Mouse (Mus musculus) forebrain, embryonic 10.5 days (tissue): ENCODE measurements at regions not wholly inside any gene's neighbourhood (a gene's known extent, or its start where the extent isn't known, plus 50 kb on each side); places are given as distances from the start of the nearest gene placed in this dataset.
"Not testable (repeated sequence)": the region's sequence is repeated elsewhere in the genome, so short reads cannot be mapped to it uniquely, and the experiment has no call there.

Experiments used
- DNase-seq: peaks from one replicate; pipeline ENCODE4 v3.0.0-alpha.2; 2017; ENCODE audit warnings: low spot score; ENCODE audit errors: extremely low spot score
- H3K27ac ChIP-seq: fragments of 300-500 bp; sonication (generic); 2 replicates; pipeline ENCODE4 v1.5.1; 2016; ENCODE audit warnings: mild to moderate bottlenecking
- H3K27me3 ChIP-seq: fragments of 300-500 bp; sonication (generic); 2 replicates; pipeline ENCODE4 v1.6.1; 2016; ENCODE audit warnings: mild to moderate bottlenecking; ENCODE audit not compliant: poor library complexity, severe bottlenecking
- H3K36me3 ChIP-seq: fragments of 300-500 bp; sonication (generic); replicated peaks from 2 replicates; pipeline ENCODE4 v1.6.1; 2016; ENCODE audit warnings: mild to moderate bottlenecking, moderate library complexity
- H3K4me1 ChIP-seq: fragments of 300-500 bp; sonication (generic); 2 replicates; pipeline ENCODE4 v1.6.1; 2016
- H3K4me3 ChIP-seq: fragments of 300-500 bp; sonication (generic); 2 replicates; pipeline ENCODE4 v1.5.1; 2016; ENCODE audit warnings: mild to moderate bottlenecking, moderate library complexity
- H3K9me3 ChIP-seq: fragments of 300-500 bp; sonication (generic); 2 replicates; pipeline ENCODE4 v1.6.1; 2016; ENCODE audit warnings: mild to moderate bottlenecking, moderate library complexity
- WGBS: fragments of 180-500 bp; shearing (Covaris S2); methylation state at CpG from one replicate; pipeline ENCODE4 v1.1.7; 2016; 5-methylcytosine and 5-hydroxymethylcytosine counted together

DNA sequence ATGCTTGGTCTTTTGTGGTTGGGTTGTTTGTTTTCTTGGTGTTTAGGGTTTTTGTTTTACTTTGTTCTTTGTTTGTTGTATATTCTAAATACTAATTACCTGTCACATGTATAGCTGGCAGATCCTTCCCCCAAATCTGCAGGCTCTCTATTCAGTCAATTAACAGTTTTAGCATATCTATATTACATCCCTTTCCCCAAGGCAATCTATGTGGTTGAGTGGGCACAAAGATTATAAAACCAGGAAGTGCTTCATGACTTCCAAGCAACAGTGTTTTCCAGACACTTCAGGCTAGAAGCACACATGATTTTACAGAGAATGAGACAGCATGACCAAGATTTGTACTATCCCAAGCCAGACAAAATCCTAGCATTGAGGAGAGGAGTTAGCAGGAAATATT is 544.4 kb upstream of the Pou3f4 start:
- Histone ChIP-seq H3K4me3 (no peak overlapping the region), H3K27ac (no peak overlapping the region), H3K27me3 (no peaks in the 10 kb centered on the region), H3K9me3 (no peaks in the 10 kb centered on the region), H3K4me1 (no peaks in the 10 kb centered on the region), H3K36me3 (no peaks in the 10 kb centered on the region)
- DNase-seq = no peak

DNA sequence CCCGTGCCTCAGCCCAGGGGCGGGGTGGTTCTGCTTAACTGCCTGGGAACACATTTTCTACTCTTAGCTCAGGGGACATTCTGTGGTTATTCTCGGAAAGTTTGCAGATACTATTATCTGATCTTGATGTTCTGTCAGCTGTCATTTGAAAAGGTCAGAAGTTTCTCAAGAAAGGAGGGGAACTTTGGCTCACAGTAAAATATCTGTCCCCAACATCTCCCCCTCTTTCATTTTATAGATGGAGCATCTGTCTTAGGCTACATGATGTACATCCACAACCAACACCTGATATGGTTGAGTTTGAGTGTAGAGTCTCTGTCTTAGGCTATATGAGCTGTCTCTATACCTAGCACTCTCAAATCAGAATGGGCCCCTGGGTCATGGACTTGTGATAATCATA is 539.8 kb upstream of the Pou3f4 start:
- DNase-seq, H3K27me3 ChIP-seq, H3K9me3 ChIP-seq, H3K27ac ChIP-seq, H3K36me3 ChIP-seq, H3K4me3 ChIP-seq, H3K4me1 ChIP-seq: not testable (repeated sequence)
- 89% methylated on average over 3 of the region's 3 CpGs for WGBS

DNA sequence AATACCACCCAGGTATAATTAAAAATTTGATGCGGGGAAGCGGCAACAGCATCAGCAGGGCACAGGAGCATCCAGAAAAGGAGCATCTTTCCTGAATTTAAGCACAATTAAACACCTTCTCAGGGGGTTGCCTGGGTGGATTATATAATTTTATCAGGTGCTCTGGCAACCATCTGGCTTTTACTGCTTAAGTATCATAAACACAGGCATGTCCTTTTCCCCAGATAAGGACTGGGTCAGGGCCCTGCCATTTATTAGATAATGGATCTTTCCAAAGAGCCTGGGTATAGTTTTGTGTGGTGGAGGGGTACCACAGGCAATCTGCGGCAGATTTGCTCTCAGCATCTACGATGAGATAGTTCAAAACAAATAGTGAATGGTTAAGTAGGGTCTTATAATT is 538.7 kb upstream of the Pou3f4 start:
- Histone ChIP-seq H3K36me3 (no peaks in the 10 kb centered on the region), H3K27me3 (no peaks in the 10 kb centered on the region), H3K4me3 (no peak overlapping the region), H3K9me3 (no peaks in the 10 kb centered on the region), H3K4me1 (no peaks in the 10 kb centered on the region), H3K27ac (no peak overlapping the region)
- DNase-seq = no peak
- WGBS = 88% methylated on average over 4 of the region's 4 CpGs

DNA sequence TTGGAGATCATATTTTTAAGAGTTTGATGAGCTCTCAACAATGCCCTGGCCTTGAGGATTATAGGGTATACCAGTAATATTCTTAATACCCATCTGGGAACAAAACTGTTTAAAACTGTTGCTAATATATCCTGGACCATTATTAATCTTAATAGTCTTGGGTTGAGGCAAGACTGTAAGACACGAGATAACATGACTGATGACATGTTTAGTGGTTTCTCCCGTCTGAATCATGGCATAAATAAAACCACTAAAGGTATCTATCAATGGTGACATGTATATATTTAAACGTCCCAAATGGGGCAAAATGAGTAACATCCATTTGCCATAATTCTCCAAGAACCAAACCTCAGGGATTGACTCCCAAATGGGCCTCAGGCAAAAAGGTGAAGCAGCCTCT is 538.2 kb upstream of the Pou3f4 start:
- H3K36me3 ChIP-seq = no peaks in the 10 kb centered on the region
- H3K4me3 ChIP-seq = no peak overlapping the region
- no peaks in the 10 kb centered on the region for H3K4me1 ChIP-seq
- 86% methylated on average over 3 of the region's 3 CpGs for WGBS
- H3K27ac ChIP-seq = no peak overlapping the region
- no peaks in the 10 kb centered on the region for H3K9me3 ChIP-seq
- DNase-seq = no peak
- no peaks in the 10 kb centered on the region for H3K27me3 ChIP-seq

DNA sequence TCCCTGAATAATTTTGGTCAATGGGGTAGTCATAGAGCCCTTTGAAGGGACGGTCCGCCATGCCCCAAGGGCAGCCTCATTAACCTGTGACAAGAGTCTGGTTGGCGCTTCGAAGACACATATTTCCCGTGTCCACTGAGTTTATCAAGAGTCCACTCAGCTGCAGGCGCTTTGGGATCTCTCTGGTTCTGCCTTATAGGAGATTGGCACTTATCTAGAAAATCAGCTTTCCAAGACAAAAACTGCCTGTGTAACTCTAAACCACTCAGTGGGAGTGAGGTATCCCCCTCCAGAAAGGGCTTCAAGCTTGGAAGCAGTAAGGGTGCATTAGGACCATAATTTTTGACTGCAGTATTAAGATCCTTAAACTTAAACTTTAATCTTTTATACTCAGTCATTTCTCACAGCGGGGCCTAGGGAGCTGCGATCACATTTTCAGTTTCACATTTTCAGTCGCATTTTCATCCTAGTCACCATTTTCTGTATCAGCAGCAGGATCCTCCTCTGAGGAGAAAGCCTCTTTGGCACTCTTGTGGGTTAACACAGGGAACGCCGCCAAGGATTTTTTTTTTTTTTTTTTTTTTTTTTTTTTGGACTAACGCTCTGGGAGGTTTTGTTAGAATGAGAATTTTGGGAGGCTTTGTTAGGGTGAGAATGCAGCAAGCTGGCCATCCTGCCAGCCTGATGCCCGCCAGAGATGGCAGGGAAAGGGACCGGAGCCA is 534.4 kb upstream of the Pou3f4 start:
- H3K9me3 ChIP-seq = no peaks in the 10 kb centered on the region
- DNase-seq = no peak

DNA sequence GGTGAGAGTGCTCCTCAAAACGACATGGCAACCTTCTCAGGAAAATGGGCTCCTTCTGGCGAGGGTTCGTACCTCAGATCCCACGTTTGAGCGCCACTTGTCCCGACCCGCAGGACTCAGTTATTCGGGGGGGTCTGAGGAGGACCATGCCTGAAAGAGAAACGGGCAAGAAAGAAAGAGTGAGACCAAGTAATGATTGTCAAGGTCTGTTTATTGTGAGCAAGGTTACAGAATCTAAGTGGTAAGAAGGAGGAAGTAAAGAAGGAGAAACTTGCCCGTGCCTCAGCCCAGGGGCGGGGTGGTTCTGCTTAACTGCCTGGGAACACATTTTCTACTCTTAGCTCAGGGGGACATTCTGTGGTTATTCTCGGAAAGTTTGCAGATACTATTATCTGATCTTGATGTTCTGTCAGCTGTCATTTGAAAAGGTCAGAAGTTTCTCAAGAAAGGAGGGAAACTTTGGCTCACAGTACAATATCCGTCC is 532.6 kb upstream of the Pou3f4 start:
- H3K9me3 ChIP-seq, H3K36me3 ChIP-seq, H3K4me1 ChIP-seq, DNase-seq, H3K27me3 ChIP-seq, H3K27ac ChIP-seq, H3K4me3 ChIP-seq: not testable (repeated sequence)
- WGBS = 89% methylated on average over 13 of the region's 13 CpGs

More for the DNA sequence above, 534.4 kb upstream of the Pou3f4 start:
- Histone ChIP-seq H3K4me3 (no peak overlapping the region), H3K27ac (no peak overlapping the region), H3K27me3 (no peaks in the 10 kb centered on the region), H3K36me3 (no peaks in the 10 kb centered on the region), H3K4me1 (no peaks in the 10 kb centered on the region)
- 91% methylated on average over 14 of the region's 14 CpGs for WGBS

DNA sequence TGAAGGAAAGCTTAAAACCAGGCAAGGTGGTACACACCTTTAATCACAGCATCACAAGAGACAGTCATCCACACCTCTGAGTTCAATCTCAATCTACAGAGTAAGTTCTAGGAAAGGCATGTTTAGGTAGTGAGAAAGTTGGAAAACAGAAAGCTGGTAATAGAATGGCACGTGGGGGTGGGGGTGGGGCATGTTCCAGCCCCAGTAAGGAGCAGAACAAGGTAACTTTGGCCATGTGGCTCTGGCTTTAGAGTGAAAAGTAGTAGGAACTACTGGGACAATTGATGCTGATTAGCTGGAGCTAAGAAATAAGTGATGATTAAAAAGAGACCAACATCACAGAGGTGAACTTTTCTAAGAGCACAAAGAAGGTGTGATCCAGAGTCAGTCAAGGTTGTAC is 532.2 kb upstream of the Pou3f4 start:
- no peaks in the 10 kb centered on the region for H3K9me3 ChIP-seq
- DNase-seq = no peak
- H3K27ac ChIP-seq = no peak overlapping the region
- H3K4me3 ChIP-seq = no peak overlapping the region
- no peaks in the 10 kb centered on the region for H3K4me1 ChIP-seq
- 96% methylated on average over 1 of the region's 1 CpGs for WGBS
- no peaks in the 10 kb centered on the region for H3K36me3 ChIP-seq
- H3K27me3 ChIP-seq = no peaks in the 10 kb centered on the region

DNA sequence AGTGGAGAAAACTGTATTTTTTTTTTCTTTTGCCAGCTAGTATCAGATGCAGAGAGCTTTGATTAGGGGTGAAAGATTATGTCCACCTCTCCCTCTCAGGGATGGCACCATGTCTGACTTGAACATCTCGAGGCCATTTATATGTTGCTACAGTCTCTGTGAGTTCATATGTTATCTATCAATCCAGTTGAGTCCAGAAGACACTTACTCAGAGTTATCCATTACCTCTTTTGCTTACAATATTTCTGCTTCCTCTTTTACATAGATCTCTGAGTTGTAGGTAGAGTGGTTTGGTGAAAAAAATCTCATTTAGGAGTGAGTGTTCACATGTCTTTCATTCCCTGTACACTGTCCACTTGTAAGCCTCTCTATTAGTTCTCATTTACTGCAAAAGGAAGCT is 524.7 kb upstream of the Pou3f4 start:
- Histone ChIP-seq H3K36me3 (no peaks in the 10 kb centered on the region), H3K27me3 (no peaks in the 10 kb centered on the region), H3K4me1 (no peaks in the 10 kb centered on the region), H3K4me3 (no peak overlapping the region), H3K9me3 (no peaks in the 10 kb centered on the region), H3K27ac (no peak overlapping the region)
- WGBS = 88% methylated on average over 1 of the region's 1 CpGs
- no peak for DNase-seq

DNA sequence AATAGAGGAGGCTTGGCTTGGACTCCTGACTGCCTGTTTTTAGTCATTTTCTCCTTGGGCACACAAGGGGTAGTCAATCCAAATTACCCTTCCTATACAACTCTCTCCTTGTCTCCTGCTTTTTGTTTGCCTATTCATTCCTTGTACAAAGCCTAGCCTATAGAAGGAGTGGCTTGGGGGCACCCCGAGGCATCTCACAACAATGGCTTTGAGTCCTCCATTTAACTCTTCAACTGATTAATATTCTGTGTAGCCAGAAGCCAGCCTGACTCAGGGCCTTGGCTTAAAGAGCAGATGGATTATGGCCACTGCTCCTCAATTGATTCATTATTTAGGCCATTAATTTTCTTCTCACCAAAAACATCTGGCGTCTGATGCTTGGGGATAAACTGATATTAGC is 506.4 kb upstream of the Pou3f4 start:
- Histone ChIP-seq H3K4me1 (peaks cover 23% of the 10 kb centered on the region), H3K27me3 (no peaks in the 10 kb centered on the region), H3K4me3 (no peak overlapping the region), H3K27ac (no peak overlapping the region), H3K9me3 (no peaks in the 10 kb centered on the region), H3K36me3 (no peaks in the 10 kb centered on the region)
- DNase-seq = peak; percentile 15
- 25% methylated on average over 2 of the region's 2 CpGs for WGBS

DNA sequence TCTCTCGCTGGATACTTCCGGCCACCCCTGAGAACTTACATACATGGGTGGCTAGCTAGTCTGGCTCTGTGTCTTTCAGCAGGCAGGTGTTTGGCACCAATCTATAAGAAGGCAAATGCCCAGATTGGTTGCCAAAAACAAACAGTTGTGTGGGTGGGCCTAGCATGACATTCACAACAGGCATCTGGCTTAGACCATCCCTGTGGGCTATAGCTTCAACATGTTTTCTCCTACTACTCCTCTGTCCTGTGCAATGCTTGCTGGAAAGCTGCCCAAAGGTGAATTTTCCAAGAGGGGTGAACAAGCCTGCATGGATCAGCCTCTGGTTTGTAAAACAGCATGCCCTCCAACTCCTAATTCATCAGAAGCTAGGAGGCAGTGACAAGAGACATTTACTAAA is 505.3 kb upstream of the Pou3f4 start:
- WGBS = 88% methylated on average over 2 of the region's 2 CpGs
- peaks cover 18% of the 10 kb centered on the region for H3K4me1 ChIP-seq
- no peaks in the 10 kb centered on the region for H3K9me3 ChIP-seq
- no peaks in the 10 kb centered on the region for H3K27me3 ChIP-seq
- no peak overlapping the region for H3K4me3 ChIP-seq
- H3K27ac ChIP-seq = no peak overlapping the region
- H3K36me3 ChIP-seq = no peaks in the 10 kb centered on the region
- no peak for DNase-seq

DNA sequence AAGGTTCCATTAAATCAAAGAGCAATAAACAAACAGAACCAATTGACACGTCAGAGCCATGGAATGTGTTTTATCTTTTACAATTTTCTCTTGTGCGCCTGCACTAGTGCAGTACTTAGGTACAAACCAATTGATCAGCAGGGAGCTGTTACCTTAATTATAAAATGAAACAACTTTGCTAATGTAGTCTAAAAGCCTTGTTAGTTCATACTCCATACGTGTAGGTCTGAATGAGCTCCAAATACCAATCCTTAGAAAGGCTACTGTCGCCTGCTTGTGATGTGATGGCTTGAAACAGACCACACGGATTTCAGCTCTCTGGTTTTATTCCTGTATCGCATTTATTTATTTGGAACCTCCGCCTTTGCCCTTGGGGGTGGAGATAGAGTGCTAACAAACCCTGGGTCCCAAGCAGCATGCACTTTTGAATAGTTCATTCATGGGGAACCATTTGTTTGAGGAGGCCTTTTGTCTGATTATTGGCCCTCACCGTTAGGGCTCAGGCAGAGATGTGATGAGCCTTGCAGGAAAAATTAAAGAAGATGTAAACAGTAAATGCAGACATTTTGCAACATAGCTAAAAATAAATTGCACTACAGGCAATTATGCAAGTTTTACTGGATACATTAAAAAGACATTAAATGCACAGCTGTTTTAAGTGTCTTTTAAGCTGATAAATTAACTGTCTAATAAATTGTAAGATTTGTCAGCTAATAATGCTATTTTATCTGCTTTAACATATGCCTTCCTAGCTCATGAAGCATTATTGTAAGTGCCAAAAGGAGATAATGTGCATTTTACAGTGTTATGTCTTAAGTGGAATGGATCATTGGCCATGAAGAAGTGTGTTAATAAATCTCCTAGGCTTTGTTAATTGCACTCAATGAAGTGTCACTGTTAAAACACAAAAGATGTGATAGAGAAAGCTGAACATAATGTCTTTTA is 496.0 kb upstream of the Pou3f4 start:
- peaks cover 12% of the 10 kb centered on the region; the same call in 1 of the 2 replicates for H3K27me3 ChIP-seq
- peak; percentile 14 for DNase-seq
- H3K9me3 ChIP-seq = no peaks in the 10 kb centered on the region
- H3K4me3 ChIP-seq = no peak overlapping the region
- H3K4me1 ChIP-seq = peaks cover 7% of the 10 kb centered on the region
- WGBS = 36% methylated on average over 8 of the region's 8 CpGs
- H3K27ac ChIP-seq = no peak overlapping the region
- no peaks in the 10 kb centered on the region for H3K36me3 ChIP-seq

DNA sequence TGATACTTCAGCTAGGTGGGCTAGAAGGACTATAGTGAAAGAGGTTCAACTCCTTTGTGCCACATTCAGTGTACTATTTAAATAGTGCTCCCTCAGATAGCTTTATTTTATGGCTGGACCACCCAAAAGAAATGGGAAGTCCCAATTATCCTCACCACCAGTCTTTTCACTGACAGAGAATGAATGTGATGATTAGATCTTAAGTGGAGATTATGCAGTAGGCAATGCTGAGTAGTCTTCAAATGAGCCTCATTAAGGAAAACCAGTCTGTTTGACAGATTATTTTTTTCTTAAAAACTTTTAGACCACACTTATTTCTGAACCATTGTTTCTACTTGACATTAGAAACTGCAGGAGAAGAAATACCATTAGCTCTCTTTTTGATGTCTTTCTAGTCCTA is 493.8 kb upstream of the Pou3f4 start:
- H3K4me3 ChIP-seq = no peak overlapping the region
- no peak for DNase-seq
- H3K27ac ChIP-seq = no peak overlapping the region
- H3K36me3 ChIP-seq = no peaks in the 10 kb centered on the region
- peaks cover 7% of the 10 kb centered on the region for H3K4me1 ChIP-seq
- no peaks in the 10 kb centered on the region for H3K9me3 ChIP-seq
- H3K27me3 ChIP-seq = peaks cover 15% of the 10 kb centered on the region; the same call in 1 of the 2 replicates

DNA sequence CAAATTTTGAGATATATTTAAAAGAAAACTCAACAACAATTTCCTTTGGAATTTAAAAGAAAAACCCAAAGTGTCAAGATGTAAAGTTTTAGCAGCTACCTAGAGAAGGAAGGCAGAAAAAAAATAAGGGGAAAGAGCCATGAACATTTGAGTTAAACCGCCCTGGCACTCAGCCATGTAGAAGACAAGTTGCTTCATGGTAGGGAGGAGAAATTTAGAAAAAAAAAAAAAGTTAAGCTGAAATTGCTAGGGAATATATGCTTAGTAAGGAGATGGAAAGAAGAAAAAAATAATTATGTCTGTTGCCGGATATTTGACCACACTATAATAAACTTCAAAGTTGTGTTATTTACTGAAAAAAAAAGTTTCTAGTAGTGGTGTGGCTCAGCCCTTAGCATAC is 479.8 kb upstream of the Pou3f4 start:
- 91% methylated on average over 2 of the region's 2 CpGs for WGBS
- no peak overlapping the region for H3K4me3 ChIP-seq
- H3K27ac ChIP-seq = no peak overlapping the region
- no peaks in the 10 kb centered on the region for H3K27me3 ChIP-seq
- no peaks in the 10 kb centered on the region for H3K4me1 ChIP-seq
- H3K36me3 ChIP-seq = no peaks in the 10 kb centered on the region
- no peak for DNase-seq
- H3K9me3 ChIP-seq = no peaks in the 10 kb centered on the region
